Mouse (Mus musculus) induced T-regulatory cell, adult 2 months (primary cell): Measurements from ENCODE around the gene Cela1.

Experiments
- DNase-seq: peaks from one replicate; pipeline ENCODE4 v3.0.0-alpha.2; 2012; ENCODE audit warnings: low read depth

Cela1 gene

DNA sequence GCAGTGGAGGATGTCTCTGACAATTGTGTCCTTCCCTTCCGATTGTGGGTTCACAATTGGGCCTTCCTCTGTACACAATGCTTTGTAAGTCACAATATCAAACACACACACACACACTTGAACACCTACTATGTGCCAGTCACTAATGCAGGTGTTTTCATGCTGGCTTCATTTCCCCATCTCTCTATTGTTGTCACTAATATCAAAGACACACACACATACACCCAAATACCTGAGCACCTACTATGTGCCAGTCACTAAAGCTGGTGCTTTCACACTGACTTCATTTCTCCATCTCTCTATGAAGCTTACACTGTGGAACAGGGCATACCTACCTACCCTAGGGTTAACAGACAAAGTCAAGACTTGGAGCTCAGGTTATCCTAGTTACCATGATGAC, 17.7 kb upstream of the Cela1 start:
- no peak for DNase-seq

DNA sequence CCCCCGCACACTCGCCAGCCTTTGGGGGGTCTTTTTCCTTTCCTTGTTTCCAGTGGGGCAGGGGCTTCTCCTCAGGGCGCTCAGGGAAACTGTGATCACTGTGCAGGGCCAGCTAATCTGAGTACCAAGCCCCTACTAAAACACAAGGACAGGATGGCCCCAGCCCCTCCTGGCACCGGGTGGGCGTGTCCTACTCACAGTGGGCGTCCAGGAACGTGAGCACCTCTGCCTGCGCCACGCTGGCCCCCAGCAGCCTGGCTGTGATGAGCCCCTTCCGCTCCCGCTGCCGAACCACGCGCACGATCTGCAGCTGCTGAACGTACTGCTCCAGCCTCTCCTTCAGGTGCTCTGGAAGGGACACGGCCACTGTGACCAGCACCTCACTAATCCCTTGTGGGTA, 16.2 kb upstream of the Cela1 start:
- DNase-seq: no peak

DNA sequence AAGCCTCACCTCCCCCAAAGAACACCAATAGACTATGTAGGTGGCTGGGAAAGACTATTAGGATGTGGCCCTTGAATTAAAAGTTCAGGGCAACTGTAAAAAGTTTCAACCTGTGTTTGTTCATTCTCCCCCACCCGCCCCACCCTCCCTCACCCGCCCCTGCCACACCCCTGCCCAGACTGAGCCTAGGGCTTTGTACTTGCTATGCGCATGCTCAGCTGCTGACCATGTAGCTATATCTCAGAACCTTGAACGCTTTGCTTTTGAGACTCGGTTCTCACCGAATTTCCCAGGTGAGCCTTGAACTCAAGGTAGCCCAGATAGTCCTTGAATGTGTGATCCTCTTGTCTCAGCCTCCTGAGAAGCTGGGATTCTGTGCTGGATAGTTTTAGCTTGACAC, 14.1 kb upstream of the Cela1 start:
- no peak for DNase-seq

DNA sequence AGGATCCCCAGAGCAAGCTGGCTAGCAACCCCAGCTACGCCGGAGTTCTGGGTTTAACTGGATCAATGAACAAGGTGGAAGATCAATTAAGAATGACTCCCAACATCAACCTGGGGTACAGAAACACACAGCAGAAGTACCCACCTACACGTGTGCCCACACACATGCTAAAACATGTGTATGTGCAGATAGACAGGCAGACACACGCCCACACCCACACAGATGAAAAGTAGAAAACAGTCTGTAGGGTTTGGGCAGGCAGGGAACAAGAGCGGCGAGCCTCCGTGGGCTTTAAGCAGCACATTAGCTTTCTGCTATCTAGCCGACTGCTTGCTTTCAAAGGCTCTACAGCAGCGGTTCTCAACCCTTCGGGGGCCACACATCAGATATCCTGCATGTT, 13.4 kb upstream of the Cela1 start:
- no peak for DNase-seq

DNA sequence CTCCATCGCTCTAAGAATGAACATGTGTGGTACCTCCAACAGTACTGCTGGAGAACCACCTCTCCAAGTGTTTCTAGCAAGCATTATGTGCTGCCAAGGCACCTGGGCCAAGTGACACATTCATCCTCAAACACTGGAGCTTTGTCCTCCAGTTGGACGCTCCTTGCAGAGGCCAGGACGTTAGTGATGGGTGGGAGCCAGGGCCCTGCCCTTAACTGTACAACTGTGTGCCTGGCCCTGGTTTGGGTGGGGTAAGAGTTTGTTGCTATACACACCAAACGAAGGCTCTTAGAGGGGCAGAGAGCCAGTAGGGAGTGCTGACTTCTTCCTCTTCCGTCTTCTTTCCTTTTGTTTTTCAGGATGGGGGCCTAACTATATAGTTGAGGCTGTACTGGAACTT, 12.7 kb upstream of the Cela1 start:
- DNase-seq: no peak

DNA sequence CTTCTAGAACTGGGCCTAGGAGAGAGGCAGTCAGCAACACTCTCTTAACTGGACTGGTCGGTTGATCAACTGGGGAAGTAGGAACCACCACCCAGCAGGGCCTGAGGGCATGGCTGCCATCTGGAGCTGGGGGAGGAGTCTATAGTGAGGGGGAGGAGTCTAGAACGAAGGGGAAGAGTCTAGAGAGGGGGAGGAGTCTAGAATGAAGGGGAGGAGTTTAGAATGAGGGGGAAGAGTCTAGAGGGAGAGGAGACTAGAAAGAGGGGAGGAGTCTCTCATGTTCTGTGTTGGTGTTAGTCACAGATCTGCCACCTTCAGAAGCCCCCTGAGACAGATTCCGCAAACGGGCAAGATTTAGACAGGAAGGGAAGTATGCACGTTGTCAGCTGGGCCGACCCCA, 11.7 kb upstream of the Cela1 start:
- peak; percentile 70 for DNase-seq

DNA sequence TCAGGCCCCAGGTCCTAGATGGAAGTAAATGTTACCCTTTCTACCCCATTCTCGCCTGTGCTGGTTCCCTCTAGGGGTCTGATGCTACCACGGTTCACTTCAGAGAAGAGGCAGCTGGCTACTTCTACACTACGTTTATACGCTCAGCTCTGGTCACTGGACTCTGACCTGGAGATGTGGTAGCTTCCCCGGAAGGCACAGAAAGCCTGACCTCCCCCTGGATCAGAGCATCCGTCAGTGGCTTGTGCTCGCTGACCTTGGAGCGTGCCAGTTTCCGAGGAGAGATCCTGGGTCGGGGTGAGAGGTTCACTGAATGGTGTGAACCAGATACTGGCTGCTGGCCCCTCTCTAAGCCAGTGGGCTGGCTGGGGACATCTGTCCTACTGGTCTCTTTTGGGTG, 10.4 kb upstream of the Cela1 start:
- no peak for DNase-seq

DNA sequence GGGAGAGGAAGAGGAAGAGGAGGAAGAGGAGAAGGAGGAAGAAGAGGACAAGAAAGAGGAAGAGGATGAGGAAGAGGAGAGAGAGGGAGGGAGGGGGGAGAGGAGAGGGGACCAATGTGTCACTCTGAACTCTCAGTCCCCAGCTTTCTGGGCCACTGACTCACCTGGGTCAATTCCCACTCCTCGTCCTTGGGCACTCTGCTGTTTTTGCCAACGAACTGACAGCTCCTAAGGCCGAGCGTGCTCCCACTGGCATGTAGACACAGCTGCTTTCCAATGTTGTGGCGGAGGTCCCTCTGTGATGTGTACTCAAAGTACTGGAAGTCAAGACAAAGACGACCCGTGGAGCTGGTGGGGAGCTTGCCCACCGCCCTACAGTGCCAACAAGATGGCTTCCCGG, 6.7 kb upstream of the Cela1 start:
- no peak for DNase-seq

DNA sequence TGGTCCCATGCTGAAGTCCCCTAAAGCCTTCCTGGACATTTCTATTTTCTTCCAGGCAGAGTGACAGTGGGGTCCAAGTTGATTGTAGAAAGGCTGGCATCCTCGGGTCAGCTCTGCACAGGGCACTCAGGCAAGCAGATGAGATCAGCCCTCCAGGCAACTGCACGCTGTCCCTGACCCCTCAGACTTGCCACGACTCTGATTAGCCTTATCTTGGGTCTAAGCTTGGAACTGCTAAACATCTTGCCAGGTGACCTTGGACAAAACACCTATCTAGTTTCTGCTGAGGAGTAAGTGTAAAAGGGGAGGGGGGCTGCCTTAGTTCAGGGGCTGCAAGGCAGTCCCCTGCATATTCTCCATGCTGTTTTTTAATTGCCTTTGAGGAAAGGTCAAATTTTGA, 4.3 kb upstream of the Cela1 start:
- DNase-seq: no peak

DNA sequence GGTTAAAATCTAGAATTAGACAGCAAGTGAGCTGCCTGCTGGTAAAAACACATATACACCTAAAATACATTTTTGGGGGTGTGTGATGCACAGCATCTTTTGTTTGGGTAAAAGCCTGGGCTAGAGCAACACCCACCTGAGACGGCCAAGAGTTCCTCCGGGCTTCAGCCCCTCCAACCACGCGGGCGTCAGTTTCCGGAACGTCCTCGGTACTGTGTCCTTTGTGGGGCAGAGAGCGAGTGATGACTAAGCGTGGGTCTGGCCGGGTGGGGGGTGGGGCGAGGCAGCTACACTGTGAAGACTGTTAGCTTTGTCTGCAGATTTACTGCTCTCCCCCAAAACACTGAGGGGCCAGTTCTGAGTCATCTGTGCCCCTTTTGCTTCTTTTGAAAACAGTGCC, 732 bp downstream of the Cela1 start:
- DNase-seq: peak; percentile 83

DNA sequence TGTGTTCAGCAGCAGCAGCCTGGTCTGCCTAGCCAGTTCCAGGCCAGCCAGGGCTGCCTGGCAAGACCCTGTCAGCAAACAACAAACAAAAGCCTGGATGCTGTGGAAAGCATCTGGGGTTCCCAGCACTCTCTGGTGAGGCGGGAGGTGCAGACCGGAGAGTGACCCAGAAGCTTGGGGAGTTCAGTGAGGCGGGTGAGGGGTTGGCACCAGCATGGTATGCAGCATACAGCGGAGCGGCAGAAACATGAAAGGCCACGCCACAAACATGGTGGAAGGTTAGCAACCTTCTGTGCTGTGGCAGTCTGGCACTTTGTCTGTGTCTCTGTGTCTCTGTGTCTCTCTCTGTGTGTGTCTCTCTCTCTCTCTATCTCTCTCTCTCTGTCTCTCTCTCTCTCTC, 1.3 kb downstream of the Cela1 start:
- DNase-seq: peak; percentile 49

DNA sequence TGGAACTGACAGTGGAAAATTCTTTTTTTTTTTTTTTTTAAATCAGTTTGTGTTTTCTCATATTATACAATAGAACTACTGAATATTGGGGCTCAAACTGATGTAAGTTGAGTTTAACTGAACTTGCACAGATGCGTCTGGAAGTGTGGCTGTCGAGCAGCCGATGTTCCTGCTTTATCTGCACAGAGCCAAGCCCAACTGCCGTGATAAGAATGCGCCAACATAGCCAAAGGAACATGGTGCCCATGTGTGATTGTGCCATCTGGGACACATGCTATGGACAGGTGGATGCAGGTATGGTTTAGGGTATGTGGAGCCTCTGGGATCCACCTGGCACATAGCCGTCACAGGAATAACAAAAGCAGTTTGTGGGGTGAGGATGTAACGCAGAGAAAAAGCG, 1.9 kb downstream of the Cela1 start:
- no peak for DNase-seq

DNA sequence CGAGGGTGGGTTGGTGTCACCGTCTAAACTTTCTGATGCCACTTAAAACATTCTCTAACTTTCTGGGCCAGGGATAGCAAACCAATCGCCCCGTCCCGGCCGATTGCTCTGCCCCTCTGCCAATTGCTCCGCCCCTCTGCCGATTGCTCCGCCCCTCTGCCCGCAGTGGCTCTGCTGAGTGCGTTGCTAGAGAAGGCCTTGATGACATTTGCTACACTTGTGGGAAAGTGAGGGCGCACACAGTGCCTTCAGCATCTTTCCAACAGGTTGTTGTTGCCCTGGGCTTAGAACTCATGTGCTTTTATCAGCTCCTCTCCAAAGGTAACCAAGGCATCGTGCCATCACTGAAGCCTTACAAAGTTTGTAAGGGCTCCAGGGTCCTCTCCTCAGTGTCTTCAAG, 2.5 kb downstream of the Cela1 start:
- DNase-seq: peak; percentile 55

DNA sequence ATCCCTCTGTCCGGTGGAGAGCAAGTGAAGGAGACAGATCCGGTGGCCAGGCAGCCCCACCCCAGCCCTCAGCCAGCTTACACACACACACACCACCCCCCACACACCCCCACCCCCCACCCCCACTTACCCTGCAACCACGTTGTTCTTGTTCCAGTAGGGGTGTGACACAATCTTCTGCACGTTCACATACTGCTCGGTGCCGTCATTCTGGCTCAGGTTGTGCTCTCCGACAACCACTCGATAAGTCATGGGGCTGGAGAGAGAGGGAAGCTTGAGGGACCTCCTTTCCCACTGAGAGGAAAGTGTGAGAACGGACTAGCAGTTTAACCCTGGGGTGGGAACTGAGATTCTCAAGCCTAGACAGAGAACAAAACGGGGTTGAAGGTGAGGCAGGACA, 3.3 kb downstream of the Cela1 start:
- DNase-seq: no peak

DNA sequence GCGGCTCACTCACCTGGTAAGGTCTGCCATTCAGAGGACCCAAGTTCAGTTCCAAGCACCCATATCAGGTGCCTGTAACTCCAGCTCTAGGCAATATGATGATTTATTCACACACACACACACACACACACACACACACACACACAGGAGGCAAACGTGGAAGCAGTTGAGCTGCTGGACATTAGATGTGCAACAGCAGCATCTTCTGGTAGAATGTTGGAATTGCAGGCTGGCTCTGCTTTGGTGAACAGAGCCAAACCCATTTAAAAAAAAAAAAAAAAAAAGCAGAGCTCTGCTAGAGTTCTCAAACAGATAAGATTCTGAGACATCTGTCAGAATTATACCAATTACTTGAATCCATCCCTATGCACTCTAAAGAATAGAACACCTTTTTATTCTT, 4.7 kb downstream of the Cela1 start:
- DNase-seq: peak; percentile 96

DNA sequence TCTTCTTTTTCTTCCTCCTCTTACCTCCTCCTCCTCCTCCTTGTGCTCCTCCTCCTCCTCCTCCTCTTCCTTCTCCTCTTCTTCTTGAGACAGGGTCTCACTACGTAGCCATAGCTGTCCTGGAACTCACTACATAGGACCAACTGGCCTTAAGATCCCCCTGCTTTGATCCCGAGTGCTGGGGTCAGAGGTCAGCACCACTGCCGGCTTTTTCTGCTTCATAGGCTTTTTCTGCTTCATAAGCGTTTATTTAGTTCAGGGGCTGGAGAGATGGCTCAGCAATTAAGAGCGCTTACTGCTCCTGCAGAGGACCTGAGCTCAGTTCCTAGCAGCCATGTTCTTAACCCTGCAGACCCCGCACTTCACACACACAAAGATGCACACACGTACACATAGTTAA, 6.0 kb downstream of the Cela1 start:
- no peak for DNase-seq

DNA sequence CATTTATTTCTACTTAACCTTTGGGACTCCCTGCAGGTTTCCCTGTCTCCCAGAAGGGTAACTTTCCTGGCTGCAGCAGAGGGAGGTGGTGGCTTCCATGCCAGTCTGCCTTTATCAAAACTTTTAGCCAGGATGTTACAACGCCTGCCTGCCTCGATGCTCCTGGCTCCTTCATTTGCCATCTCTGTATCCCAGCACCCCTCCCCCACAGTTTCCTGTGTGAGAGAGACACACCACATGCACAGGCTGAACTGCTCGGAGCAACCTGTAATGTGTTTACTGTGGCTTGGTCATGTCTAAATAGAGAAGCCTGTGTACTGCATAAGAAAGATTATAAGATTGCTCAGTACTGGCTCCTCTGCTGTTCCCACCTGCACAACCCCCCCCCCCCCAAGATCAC, 7.3 kb downstream of the Cela1 start:
- DNase-seq: no peak

DNA sequence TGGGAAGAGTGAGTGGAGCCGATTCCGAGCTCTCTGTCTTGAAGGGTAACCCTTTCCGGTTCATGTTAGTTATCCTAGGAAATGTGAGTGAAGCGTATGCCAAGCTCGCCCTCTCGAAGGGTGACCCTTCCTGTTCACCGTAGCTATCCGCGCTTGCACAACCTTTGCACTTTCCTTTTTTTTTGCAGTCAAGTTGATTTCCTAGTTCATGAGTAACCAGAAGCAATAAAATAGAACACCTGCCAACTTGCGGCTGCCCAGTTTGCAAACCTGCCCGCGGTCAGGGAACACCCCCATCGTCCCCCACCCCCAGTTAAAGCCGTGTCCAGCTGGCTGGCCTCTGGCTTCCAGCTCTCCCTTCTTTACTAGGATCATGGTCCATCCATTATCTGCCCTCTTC, 8.7 kb downstream of the Cela1 start:
- no peak for DNase-seq

DNA sequence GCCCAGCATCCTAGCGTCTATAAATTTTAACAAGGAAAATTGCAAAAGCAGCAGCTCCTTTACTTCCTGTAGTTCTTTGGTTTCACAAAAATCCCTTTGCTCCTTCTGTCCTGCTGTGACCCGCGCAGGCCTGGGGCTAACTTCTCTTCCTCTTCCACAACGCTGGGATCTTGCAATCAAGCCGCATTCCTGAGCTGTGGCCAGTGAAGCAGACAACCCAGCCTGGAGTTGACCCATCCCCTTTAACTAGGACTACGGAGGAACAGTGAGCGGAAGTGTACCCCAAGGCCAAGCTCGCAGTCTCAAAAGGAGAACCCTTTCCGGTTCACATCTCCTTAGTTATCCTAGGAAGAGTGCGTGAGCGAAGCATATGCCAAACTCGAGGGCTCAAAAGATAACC, 9.1 kb downstream of the Cela1 start:
- no peak for DNase-seq

DNA sequence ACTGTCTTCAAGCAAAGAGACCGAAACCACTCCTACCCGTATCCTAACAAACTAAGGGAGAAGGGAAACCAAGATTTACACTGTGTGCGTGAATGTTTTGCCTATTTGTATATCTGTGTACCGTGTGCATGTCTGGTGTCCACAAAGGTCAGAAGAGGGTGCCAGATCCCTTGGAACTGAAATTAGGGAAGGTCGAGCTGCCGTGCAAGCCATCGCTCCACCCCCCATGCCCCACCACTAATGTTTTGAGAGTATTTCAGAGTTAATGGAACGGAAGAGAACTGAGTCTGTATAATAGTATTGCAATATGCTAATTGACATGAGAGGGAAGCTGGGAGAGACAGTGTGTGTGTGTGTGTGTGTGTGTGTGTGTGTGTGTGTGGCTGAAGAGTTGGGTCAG, 10.0 kb downstream of the Cela1 start:
- no peak for DNase-seq

DNA sequence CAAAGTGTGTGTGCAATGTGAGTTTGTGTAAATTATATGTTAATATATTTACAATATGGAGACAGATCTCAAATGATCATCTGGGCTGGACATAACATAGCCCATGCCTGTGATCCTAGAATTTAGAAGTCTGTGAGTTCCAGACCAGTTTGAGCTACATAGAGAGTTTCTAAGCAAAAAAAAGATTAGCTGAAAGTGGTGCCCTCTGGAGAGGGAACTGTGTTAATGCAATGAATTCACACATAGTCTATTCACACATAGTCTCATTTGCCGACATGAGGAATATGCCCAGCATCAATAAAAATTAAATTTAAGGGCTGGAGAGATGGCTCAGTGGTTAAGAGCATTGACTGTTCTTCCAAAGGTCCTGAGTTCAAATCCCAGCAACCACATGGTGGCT, 11.2 kb downstream of the Cela1 start:
- peak; percentile 58 for DNase-seq

DNA sequence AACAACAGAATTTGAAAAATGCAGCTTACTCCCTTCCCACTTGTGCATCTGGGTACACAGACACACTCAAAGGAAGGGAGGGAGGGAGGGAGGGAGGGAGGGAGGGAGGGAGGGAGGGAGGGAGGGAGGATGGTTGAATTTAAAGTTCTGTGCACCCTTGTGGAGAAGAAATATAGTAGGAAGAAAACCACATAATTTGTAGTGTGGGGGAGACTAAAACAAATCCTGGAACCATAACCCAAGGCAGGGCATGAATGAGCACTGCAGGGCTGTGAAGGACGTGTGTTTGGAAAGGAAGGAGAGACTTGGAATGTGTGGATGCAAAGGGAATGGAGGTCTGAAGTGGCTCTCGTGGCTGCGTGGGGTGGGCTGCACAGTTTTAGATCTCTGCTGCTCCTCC, 12.2 kb downstream of the Cela1 start:
- no peak for DNase-seq

DNA sequence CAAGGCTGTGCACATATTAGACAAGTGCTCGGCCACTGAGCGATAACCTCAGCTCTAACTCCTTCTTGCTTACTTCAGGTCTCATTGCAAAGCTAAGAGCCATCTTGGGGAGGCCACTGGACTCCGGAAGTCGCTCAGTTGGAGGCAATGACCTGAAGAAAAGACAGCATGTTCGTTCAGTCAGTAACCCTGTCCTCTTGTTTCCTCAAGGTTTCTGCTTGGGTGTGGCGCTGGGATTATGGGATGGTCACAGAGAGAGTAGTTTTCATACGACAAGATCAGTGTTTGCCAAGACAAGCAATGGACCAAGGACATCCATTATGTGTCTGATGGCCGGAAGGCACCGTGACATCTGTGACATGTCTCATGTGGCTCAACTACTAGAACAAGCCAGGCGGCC, 13.2 kb downstream of the Cela1 start:
- DNase-seq: no peak

DNA sequence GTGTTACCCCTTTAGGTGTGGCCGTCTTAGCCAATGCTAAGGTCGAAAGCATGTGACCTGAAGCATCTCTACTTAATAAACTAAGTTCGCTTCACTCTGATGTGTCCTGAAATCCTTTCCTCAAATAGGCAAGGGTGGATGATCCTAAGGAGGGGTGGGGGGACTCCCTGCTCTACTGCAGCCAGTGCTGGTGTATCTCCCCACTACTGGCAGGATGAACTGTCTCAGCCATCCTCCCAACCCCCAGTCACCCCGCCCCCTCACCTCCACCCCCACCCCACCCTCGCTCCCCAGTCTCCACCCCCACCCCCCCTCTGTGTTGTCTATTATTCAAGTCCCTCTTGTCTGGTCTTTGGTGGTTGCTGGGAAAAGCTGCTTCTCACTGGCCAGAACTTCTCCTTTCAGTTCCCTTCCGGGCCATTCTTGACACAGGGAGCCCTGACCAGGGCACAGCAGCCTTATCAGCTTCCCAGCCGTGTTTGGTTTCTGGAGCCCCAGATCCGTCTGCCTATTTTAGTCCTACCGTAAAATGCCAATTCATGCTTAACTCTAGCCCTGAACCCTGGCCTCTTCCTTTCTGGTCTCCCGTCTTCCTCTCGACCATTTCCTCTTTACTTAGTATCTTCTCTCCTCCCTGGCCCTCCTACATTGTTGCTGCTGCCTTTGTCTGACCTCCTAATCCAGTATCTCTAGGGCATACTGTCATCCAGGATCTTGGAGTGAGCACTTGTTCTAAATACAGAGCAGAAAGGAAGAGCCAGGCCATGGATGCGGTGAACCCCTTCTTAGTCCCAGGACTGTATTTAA, 13.9 kb downstream of the Cela1 start:
- DNase-seq: peak; percentile 32

DNA sequence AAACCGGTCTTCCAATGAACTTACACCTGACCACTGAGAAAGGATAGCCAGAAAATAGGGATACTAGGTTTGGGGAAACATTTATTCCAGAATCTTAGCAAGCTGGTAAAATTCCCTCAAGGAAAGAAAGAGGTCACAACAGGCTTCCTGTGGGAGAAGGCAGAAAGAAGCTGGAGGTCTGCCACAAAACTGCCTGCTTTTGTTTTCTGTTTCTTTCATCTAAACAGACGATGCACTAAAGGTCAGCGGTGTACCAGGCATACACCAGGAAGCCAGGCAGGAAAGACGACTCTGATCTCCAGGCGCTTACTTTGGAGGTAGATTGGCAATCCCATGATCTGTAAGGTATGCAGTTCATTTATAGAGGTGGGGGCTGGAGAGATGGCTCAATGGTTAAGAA, 16.9 kb downstream of the Cela1 start:
- peak; percentile 39 for DNase-seq
